Mouse (Mus musculus): ENCODE results near the gene Slc8a2. TPM values are rescaled to one million over a fixed set of nuclear protein-coding genes. Genes with fewer than 3 reads are reported as not detected.
A peak's percentile ranks its signal among the peaks of the same experiment; 100 is the strongest.

Gene Slc8a2
- not detected in 2 replicates for polyA plus RNA-seq (2015; fragmentation: Nextera tagmentation; extraction: Ambion mirVana)

GRCm38 (mm10) chr7:16129421-16129845 is at the start of gene Slc8a2:
Gene Slc8a2 (plus strand): TSS chr7:16129826.
- peaks cover 12% of the 10 kb centered on the region for H3K4me1 ChIP-seq (replicated peaks)
- peak within 1 kb of the TSS; percentile 38 for H3K4me3 ChIP-seq (replicated peaks)
- H3K27me3 ChIP-seq = peaks cover 45% of the 10 kb centered on the region
- no peak within 1 kb of the TSS for H3K27ac ChIP-seq
- no peaks in the 10 kb centered on the region for H3K9me3 ChIP-seq (replicated peaks)
- peak; percentile 69 for ATAC-seq (ENCODE audit: low read depth)
- H3K4me2 ChIP-seq = peak within 1 kb of the TSS; percentile 58
- DNase-seq = peak; percentile 68
- H3K9ac ChIP-seq = no peak within 1 kb of the TSS
- WGBS (ENCODE audit: insufficient replicate concordance) = 6% methylated on average over 12 of the region's 12 CpGs
- H3K36me3 ChIP-seq = no peaks in the 10 kb centered on the region

DNA sequence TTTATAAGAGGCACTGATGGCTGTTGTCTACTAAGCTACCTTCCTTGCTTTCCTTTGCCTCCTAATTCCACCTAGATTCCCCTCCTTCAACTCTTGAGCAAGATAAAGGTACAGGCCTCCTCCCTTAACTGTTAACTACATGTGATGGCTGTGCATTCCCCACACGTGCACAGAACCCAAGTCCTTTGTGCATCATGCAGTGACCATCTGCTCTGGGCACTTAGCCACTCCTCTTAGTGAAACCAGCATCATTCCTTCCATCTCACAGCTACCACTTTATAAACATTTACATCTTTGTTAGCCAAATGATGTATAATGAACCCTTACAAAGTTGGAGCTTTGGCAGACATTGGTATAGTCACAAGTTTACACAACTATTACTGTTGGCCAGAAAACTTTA is 49.7 kb upstream of the Slc8a2 start:
- H3K4me1 ChIP-seq (replicated peaks) = no peaks in the 10 kb centered on the region
- DNase-seq = no peak
- H3K27ac ChIP-seq = no peak overlapping the region
- H3K9me3 ChIP-seq (replicated peaks) = no peaks in the 10 kb centered on the region
- WGBS (ENCODE audit: insufficient replicate concordance) = 38% methylated on average over 1 of the region's 1 CpGs
- H3K4me2 ChIP-seq = no peak overlapping the region
- no peaks in the 10 kb centered on the region for H3K36me3 ChIP-seq
- H3K4me3 ChIP-seq (replicated peaks) = no peak overlapping the region
- ATAC-seq (ENCODE audit: low read depth) = no peak
- peaks cover 14% of the 10 kb centered on the region for H3K27me3 ChIP-seq
- H3K9ac ChIP-seq = no peak overlapping the region

GRCm38 (mm10) chr7:16080581-16080980 is 49.0 kb upstream of the Slc8a2 start:
- peaks cover 14% of the 10 kb centered on the region for H3K27me3 ChIP-seq
- 46% methylated on average over 4 of the region's 4 CpGs for WGBS (ENCODE audit: insufficient replicate concordance)
- no peaks in the 10 kb centered on the region for H3K9me3 ChIP-seq (replicated peaks)
- H3K27ac ChIP-seq = no peak overlapping the region
- no peaks in the 10 kb centered on the region for H3K4me1 ChIP-seq (replicated peaks)
- H3K4me2 ChIP-seq = no peak overlapping the region
- no peak overlapping the region for H3K9ac ChIP-seq
- H3K4me3 ChIP-seq (replicated peaks) = no peak overlapping the region
- no peak for DNase-seq
- no peak for ATAC-seq (ENCODE audit: low read depth)
- H3K36me3 ChIP-seq = no peaks in the 10 kb centered on the region

- peaks cover 17% of the 10 kb centered on the region for H3K27me3 ChIP-seq
- no peaks in the 10 kb centered on the region for H3K4me1 ChIP-seq (replicated peaks)
- H3K27ac ChIP-seq = no peak overlapping the region
- no peaks in the 10 kb centered on the region for H3K36me3 ChIP-seq
- H3K4me2 ChIP-seq = no peak overlapping the region
- H3K9ac ChIP-seq = no peak overlapping the region
- WGBS (ENCODE audit: insufficient replicate concordance) = 44% methylated on average over 4 of the region's 4 CpGs
- H3K4me3 ChIP-seq (replicated peaks) = no peak overlapping the region
- ATAC-seq (ENCODE audit: low read depth) (no peak), DNase-seq (no peak)
- no peaks in the 10 kb centered on the region for H3K9me3 ChIP-seq (replicated peaks)
Measured at GRCm38 (mm10) chr7:16083361-16083760, 46.3 kb upstream of the Slc8a2 start.

GRCm38 (mm10) chr7:16087587-16087986 is 42.0 kb upstream of the Slc8a2 start:
- no peak overlapping the region for H3K27ac ChIP-seq
- WGBS (ENCODE audit: insufficient replicate concordance) = 50% methylated on average over 2 of the region's 2 CpGs
- ATAC-seq (ENCODE audit: low read depth) (no peak), DNase-seq (no peak)
- H3K9me3 ChIP-seq (replicated peaks) = no peaks in the 10 kb centered on the region
- no peaks in the 10 kb centered on the region for H3K36me3 ChIP-seq
- peaks cover 22% of the 10 kb centered on the region for H3K27me3 ChIP-seq
- H3K9ac ChIP-seq = no peak overlapping the region
- no peaks in the 10 kb centered on the region for H3K4me1 ChIP-seq (replicated peaks)
- H3K4me3 ChIP-seq (replicated peaks) = no peak overlapping the region
- no peak overlapping the region for H3K4me2 ChIP-seq

GRCm38 (mm10) chr7:16094592-16094991 is 35.0 kb upstream of the Slc8a2 start:
- no peak overlapping the region for H3K9ac ChIP-seq
- H3K9me3 ChIP-seq (replicated peaks) = no peaks in the 10 kb centered on the region
- H3K4me3 ChIP-seq (replicated peaks) = no peak overlapping the region
- H3K4me1 ChIP-seq (replicated peaks) = peaks cover 9% of the 10 kb centered on the region
- WGBS (ENCODE audit: insufficient replicate concordance) = 49% methylated on average over 3 of the region's 3 CpGs
- DNase-seq (no peak), ATAC-seq (ENCODE audit: low read depth) (no peak)
- peaks cover 29% of the 10 kb centered on the region for H3K27me3 ChIP-seq
- no peaks in the 10 kb centered on the region for H3K36me3 ChIP-seq
- no peak overlapping the region for H3K27ac ChIP-seq
- H3K4me2 ChIP-seq = no peak overlapping the region

GRCm38 (mm10) chr7:16098021-16099017 is 31.3 kb upstream of the Slc8a2 start, which contains the start of gene Napa:
Gene Napa (plus strand): TSS chr7:16098458.
- Histone ChIP-seq H3K36me3 (peaks cover 31% of the 10 kb centered on the region), H3K4me1 (replicated peaks) (peaks cover 45% of the 10 kb centered on the region), H3K9me3 (replicated peaks) (no peaks in the 10 kb centered on the region), H3K27ac (peak within 1 kb of the TSS; percentile 95), H3K4me3 (replicated peaks) (peak within 1 kb of the TSS; percentile 99), H3K9ac (peak within 1 kb of the TSS; percentile 99), H3K4me2 (peak within 1 kb of the TSS; percentile 98), H3K27me3 (peaks cover 16% of the 10 kb centered on the region; the same call in 1 of the 2 replicates)
- DNase-seq = peak; percentile 97
- ATAC-seq (ENCODE audit: low read depth) = peak; percentile 94
- WGBS (ENCODE audit: insufficient replicate concordance) = under 1% methylated on average over 67 of the region's 68 CpGs

DNA sequence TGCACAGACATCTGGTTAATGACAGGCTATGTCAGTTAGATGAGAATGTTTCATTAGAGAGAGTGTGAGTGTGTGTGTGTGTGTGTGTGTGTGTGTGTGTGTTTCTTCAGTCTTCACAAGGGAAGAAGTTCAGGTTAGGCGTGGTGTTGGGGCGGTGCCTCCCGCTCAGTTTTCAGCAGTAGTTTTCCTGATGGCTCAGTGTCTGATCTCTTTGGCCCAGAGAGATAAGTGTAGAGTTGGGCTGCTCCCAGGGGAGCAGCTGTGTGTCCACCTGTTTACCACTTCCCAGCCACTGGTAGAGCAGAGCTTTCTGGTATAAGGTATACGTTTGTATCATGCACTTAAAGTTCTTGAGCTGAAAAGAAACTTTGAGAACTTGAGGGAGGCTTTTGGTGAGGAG is 29.7 kb upstream of the Slc8a2 start:
- peak; percentile 56 for DNase-seq
- WGBS (ENCODE audit: insufficient replicate concordance) = 33% methylated on average over 4 of the region's 4 CpGs
- H3K4me3 ChIP-seq (replicated peaks) = peak overlapping the region; percentile 99
- H3K4me2 ChIP-seq = peak overlapping the region; percentile 98
- H3K9ac ChIP-seq = peak overlapping the region; percentile 99
- H3K27ac ChIP-seq = peak overlapping the region; percentile 95
- H3K27me3 ChIP-seq = peaks cover 9% of the 10 kb centered on the region; the same call in 1 of the 2 replicates
- H3K36me3 ChIP-seq = peaks cover 46% of the 10 kb centered on the region
- H3K4me1 ChIP-seq (replicated peaks) = peaks cover 59% of the 10 kb centered on the region
- H3K9me3 ChIP-seq (replicated peaks) = no peaks in the 10 kb centered on the region
- peak; percentile 65 for ATAC-seq (ENCODE audit: low read depth)

- Histone ChIP-seq H3K4me1 (replicated peaks) (peaks cover 59% of the 10 kb centered on the region), H3K9me3 (replicated peaks) (no peaks in the 10 kb centered on the region), H3K27ac (peak overlapping the region; percentile 95), H3K9ac (peak overlapping the region; percentile 99), H3K27me3 (0 out of 2 replicates have a peak, but pooled peaks cover under 1% of the 10 kb centered on the region), H3K36me3 (peaks cover 57% of the 10 kb centered on the region), H3K4me2 (peak overlapping the region; percentile 98), H3K4me3 (replicated peaks) (peak overlapping the region; percentile 99)
- no peak for ATAC-seq (ENCODE audit: low read depth)
- DNase-seq = no peak
- 76% methylated on average over 7 of the region's 7 CpGs for WGBS (ENCODE audit: insufficient replicate concordance)
Measured at GRCm38 (mm10) chr7:16101081-16101480, 28.5 kb upstream of the Slc8a2 start.

- Histone ChIP-seq H3K4me3 (replicated peaks) (no peak overlapping the region), H3K9me3 (replicated peaks) (no peaks in the 10 kb centered on the region), H3K9ac (0 out of 2 replicates have a peak overlapping the region, but pooled peaks have one; percentile 35), H3K4me1 (replicated peaks) (peaks cover 59% of the 10 kb centered on the region), H3K36me3 (peaks cover 65% of the 10 kb centered on the region), H3K27ac (no peak overlapping the region), H3K4me2 (peak overlapping the region; percentile 98; the same call in 1 of the 2 replicates), H3K27me3 (no peaks in the 10 kb centered on the region)
- DNase-seq = no peak
- 83% methylated on average over 15 of the region's 15 CpGs for WGBS (ENCODE audit: insufficient replicate concordance)
- ATAC-seq (ENCODE audit: low read depth) = no peak
Measured at GRCm38 (mm10) chr7:16101726-16102475, 27.7 kb upstream of the Slc8a2 start.

- Histone ChIP-seq H3K4me1 (replicated peaks) (peaks cover 56% of the 10 kb centered on the region), H3K27me3 (no peaks in the 10 kb centered on the region), H3K9me3 (replicated peaks) (no peaks in the 10 kb centered on the region), H3K36me3 (peaks cover 74% of the 10 kb centered on the region), H3K4me2 (no peak overlapping the region), H3K4me3 (replicated peaks) (no peak overlapping the region), H3K27ac (no peak overlapping the region), H3K9ac (no peak overlapping the region)
- no peak for DNase-seq
- WGBS (ENCODE audit: insufficient replicate concordance) = 81% methylated on average over 5 of the region's 5 CpGs
- no peak for ATAC-seq (ENCODE audit: low read depth)
Measured at GRCm38 (mm10) chr7:16102686-16103226, 26.9 kb upstream of the Slc8a2 start.

Measured in liver, embryonic 13.5 days (tissue).